Mouse (Mus musculus) lung, postnatal 0 days (tissue): ENCODE results near the gene Slc6a12. TPM values are rescaled to one million over a fixed set of nuclear protein-coding genes. Genes with fewer than 3 reads are reported as not detected.

Experiments
- ATAC-seq: fragments of 200-750 bp; cut with Nextera tagmentation; 2 replicates; pipeline ENCODE4 v1.8.0; 2017; ENCODE audit warnings: moderate library complexity
- DNase-seq: peaks from one replicate; pipeline ENCODE4 v3.0.0-alpha.2; 2016; ENCODE audit warnings: low spot score
- H3K27ac ChIP-seq: fragments of 300-500 bp; sonication (generic); 2 replicates; pipeline ENCODE4 v1.5.1; 2014; ENCODE audit warnings: antibody characterized with exemption, mild to moderate bottlenecking, low read length, mixed read lengths
- H3K27me3 ChIP-seq: fragments of 300-500 bp; sonication (generic); replicated peaks from 2 replicates; pipeline ENCODE4 v1.6.1; 2014; ENCODE audit warnings: low read length, mixed read lengths; ENCODE audit not compliant: insufficient read depth
- H3K36me3 ChIP-seq: fragments of 300-500 bp; sonication (generic); 2 replicates; pipeline ENCODE4 v1.6.1; 2014; ENCODE audit warnings: low read length, mixed read lengths; ENCODE audit not compliant: insufficient read depth
- H3K4me1 ChIP-seq: fragments of 300-500 bp; sonication (generic); 2 replicates; pipeline ENCODE4 v1.6.1; 2014; ENCODE audit warnings: antibody characterized with exemption, low read depth, low read length, mixed read lengths; ENCODE audit not compliant: insufficient read depth
- H3K4me2 ChIP-seq: fragments of 300-500 bp; sonication (generic); replicated peaks from 2 replicates; pipeline ENCODE4 v1.6.1; 2014; ENCODE audit warnings: low read depth, mild to moderate bottlenecking, low read length, moderate library complexity, mixed read lengths
- H3K4me3 ChIP-seq: fragments of 300-500 bp; sonication (generic); 2 replicates; pipeline ENCODE4 v1.5.1; 2014; ENCODE audit warnings: low read depth, low read length
- H3K9ac ChIP-seq: fragments of 300-500 bp; sonication (generic); replicated peaks from 2 replicates; pipeline ENCODE4 v1.6.1; 2014; ENCODE audit warnings: low read depth, mild to moderate bottlenecking
- H3K9me3 ChIP-seq: fragments of 300-500 bp; sonication (generic); 2 replicates; pipeline ENCODE4 v1.6.1; 2016; ENCODE audit warnings: low read length, mixed read lengths
- CTCF ChIP-seq: IDR thresholded peaks from 2 replicates; pipeline ENCODE4 v1.5.1; 2016; ENCODE audit warnings: antibody characterized with exemption, mild to moderate bottlenecking
- EP300 ChIP-seq: IDR thresholded peaks from 2 replicates; pipeline ENCODE4 v1.6.1; 2016; ENCODE audit warnings: antibody characterized with exemption, mild to moderate bottlenecking, control low read depth
- WGBS: fragments of 180-500 bp; shearing (Covaris S2); extraction: QIAGEN DNeasy Blood & Tissue Kit; methylation state at CpG from one replicate; pipeline ENCODE4 v1.1.7; 2014; 5-methylcytosine and 5-hydroxymethylcytosine counted together
- microRNA-seq: library from miRNA; unstranded; fragments of <30 nt; microRNA quantifications from one replicate; pipeline ENCODE4, GENCODE M21; 2016
- polyA plus RNA-seq: library from polyadenylated mRNA; unstranded; fragments of >200 nt; fragmentation: Nextera tagmentation; extraction: Ambion mirVana; gene quantifications from 2 replicates; pipeline ENCODE4 v1.2.1, GENCODE M21; 2015

The Slc6a12 gene
- polyA plus RNA-seq, 1 experiment from 2014 or later, result not detected

DNA sequence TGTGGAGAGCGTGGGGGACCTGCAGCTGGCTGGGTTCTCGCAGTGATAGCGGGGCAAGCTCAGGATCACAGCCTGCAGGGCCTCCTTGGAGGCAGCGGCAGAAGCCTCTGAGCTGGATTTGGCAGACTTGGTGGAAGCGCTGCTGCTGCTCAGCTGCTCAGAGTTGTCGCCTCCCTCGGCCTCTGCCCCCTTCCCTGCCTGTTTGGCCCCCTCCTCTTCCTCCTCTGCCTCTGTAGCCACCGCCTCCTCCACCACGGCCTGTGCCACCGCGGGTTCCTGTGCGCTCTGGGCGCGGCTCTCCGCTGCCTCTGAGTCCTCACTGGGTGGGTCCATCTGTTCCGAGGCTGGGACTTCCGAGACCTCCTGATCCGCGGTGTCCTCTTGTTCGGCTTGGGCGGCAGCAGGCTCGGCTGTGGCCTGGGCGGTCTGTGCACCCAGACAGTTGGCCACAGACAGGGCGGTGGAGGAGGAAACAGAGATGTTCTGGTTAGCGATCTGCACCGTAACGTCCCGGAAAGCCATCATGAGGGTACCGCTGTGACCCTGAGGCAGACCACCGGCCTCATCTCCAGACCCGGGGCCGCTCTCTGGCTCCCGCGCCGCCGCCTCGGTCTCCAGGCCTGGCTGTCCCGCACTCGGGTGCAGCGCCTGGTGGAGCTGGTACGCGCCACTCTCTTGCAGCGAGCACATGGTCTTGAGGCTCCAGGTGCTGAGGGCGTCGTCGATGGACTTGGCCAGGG is 69.9 kb downstream of the Slc6a12 start:
- 1% methylated on average over 35 of the region's 46 CpGs for WGBS
- H3K36me3 ChIP-seq, result no peaks in the 10 kb centered on the region
- H3K27me3 ChIP-seq, result peaks cover 19% of the 10 kb centered on the region
- no peak overlapping the region for H3K4me2 ChIP-seq
- no peak for TF ChIP-seq EP300
- no peak for TF ChIP-seq CTCF
- H3K27ac ChIP-seq, result no peak overlapping the region
- H3K4me3 ChIP-seq, result no peak overlapping the region
- no peak for DNase-seq
- ATAC-seq, result no peak
- H3K9ac ChIP-seq, result no peak overlapping the region
- no peaks in the 10 kb centered on the region for H3K4me1 ChIP-seq
- H3K9me3 ChIP-seq, result no peaks in the 10 kb centered on the region

Small RNA genes within 50 kb of the gene (microRNA-seq; reads per million reads assigned to microRNA genes)
- gene Gm24855, result not detected

Other genes starting within 250 kb of the Slc6a12 start
- 12.6 and 12.8 TPM in 2 replicates for gene Mical3, start 212.1 kb upstream of the Slc6a12 start, polyA plus RNA-seq
- 5.9 and 6.2 TPM in 2 replicates for gene Pex26, start 159.4 kb upstream of the Slc6a12 start, polyA plus RNA-seq
- 12.1 and 13.9 TPM in 2 replicates for gene Tuba8, start 132.4 kb upstream of the Slc6a12 start, polyA plus RNA-seq
- 27.0 and 30.4 TPM in 2 replicates for gene Usp18, start 97.2 kb upstream of the Slc6a12 start, polyA plus RNA-seq
- gene Slc6a13, start 42.8 kb upstream of the Slc6a12 start, polyA plus RNA-seq, result 0.26 and 0.42 TPM in 2 replicates
- not detected in 2 replicates for gene Iqsec3, start 130.6 kb downstream of the Slc6a12 start, polyA plus RNA-seq